Mouse (Mus musculus): ENCODE data around the gene Was. TPM values are rescaled to one million over a fixed set of nuclear protein-coding genes. Genes with fewer than 3 reads are reported as not detected.
A peak's percentile ranks its signal among the peaks of the same experiment; 100 is the strongest.
"Not testable (repeated sequence)": the region's sequence is repeated elsewhere in the genome, so short reads cannot be mapped to it uniquely, and the experiment has no call there.

Gene Was
- polyA plus RNA-seq, 1 experiment = 2.8 TPM

GRCm38 (mm10) chrX:8085611-8086010 is 4.7 kb downstream of the Was start:
- H3K4me3 ChIP-seq (replicated peaks) = no peak overlapping the region
- H3K4me1 ChIP-seq (ENCODE audit: control insufficient read depth) = peaks cover 11% of the 10 kb centered on the region
- no peaks in the 10 kb centered on the region; the same call in 1 of the 2 replicates for H3K36me3 ChIP-seq (ENCODE audit: control insufficient read depth)
- TF ChIP-seq GATA1 (IDR thresholded peaks at IDR 0.05; ENCODE audit: low read length) = peak; percentile 80
- TF ChIP-seq TAL1 (IDR thresholded peaks at IDR 0.05; ENCODE audit: low read length) = no peak
- peaks cover 2% of the 10 kb centered on the region; the same call in 1 of the 2 replicates for H3K9me3 ChIP-seq (ENCODE audit: control insufficient read depth, low read length)
- H3K27me3 ChIP-seq (ENCODE audit: control insufficient read depth) = no peaks in the 10 kb centered on the region

GRCm38 (mm10) chrX:8084771-8085259 is 5.5 kb downstream of the Was start:
- H3K27me3 ChIP-seq (ENCODE audit: control insufficient read depth) = no peaks in the 10 kb centered on the region
- peaks cover 3% of the 10 kb centered on the region for H3K4me1 ChIP-seq (ENCODE audit: control insufficient read depth)
- H3K36me3 ChIP-seq (ENCODE audit: control insufficient read depth) = no peaks in the 10 kb centered on the region; the same call in 1 of the 2 replicates
- TF ChIP-seq GATA1 (IDR thresholded peaks at IDR 0.05; ENCODE audit: low read length) = no peak
- TF ChIP-seq TAL1 (IDR thresholded peaks at IDR 0.05; ENCODE audit: low read length) = no peak
- no peak overlapping the region for H3K4me3 ChIP-seq (replicated peaks)
- H3K9me3 ChIP-seq (ENCODE audit: control insufficient read depth, low read length) = peaks cover 1% of the 10 kb centered on the region; the same call in 1 of the 2 replicates

GRCm38 (mm10) chrX:8075104-8075503 is 15.2 kb downstream of the Was start:
- TF ChIP-seq TAL1 (IDR thresholded peaks at IDR 0.05; ENCODE audit: low read length) = no peak
- H3K4me1 ChIP-seq (ENCODE audit: control insufficient read depth) = peaks cover 30% of the 10 kb centered on the region

GRCm38 (mm10) chrX:8074430-8075014 is 15.8 kb downstream of the Was start, which contains the start of gene Suv39h1:
Suv39h1 (minus strand) TSS chrX:8074760.
- Histone ChIP-seq H3K4me1 (ENCODE audit: control insufficient read depth) (peaks cover 30% of the 10 kb centered on the region), H3K36me3 (ENCODE audit: control insufficient read depth) (peaks cover 32% of the 10 kb centered on the region), H3K4me3 (replicated peaks) (peak within 1 kb of the TSS; percentile 91), H3K9me3 (ENCODE audit: control insufficient read depth, low read length) (0 out of 2 replicates have a peak, but pooled peaks cover 2% of the 10 kb centered on the region), H3K27me3 (ENCODE audit: control insufficient read depth) (no peaks in the 10 kb centered on the region)
- TF ChIP-seq GATA1 (IDR thresholded peaks at IDR 0.05; ENCODE audit: low read length) (no peak), TAL1 (IDR thresholded peaks at IDR 0.05; ENCODE audit: low read length) (no peak)

More at GRCm38 (mm10) chrX:8075104-8075503, 15.2 kb downstream of the Was start:
- Histone ChIP-seq H3K27me3 (ENCODE audit: control insufficient read depth) (no peaks in the 10 kb centered on the region), H3K9me3 (ENCODE audit: control insufficient read depth, low read length) (0 out of 2 replicates have a peak, but pooled peaks cover 2% of the 10 kb centered on the region), H3K36me3 (ENCODE audit: control insufficient read depth) (peaks cover 27% of the 10 kb centered on the region), H3K4me3 (replicated peaks) (peak overlapping the region; percentile 91)

- H3K9me3 ChIP-seq (ENCODE audit: control insufficient read depth, low read length) = 0 out of 2 replicates have a peak, but pooled peaks cover 2% of the 10 kb centered on the region
- H3K4me3 ChIP-seq (replicated peaks) = peak overlapping the region; percentile 91
- TF ChIP-seq TAL1 (IDR thresholded peaks at IDR 0.05; ENCODE audit: low read length) (no peak), GATA1 (IDR thresholded peaks at IDR 0.05; ENCODE audit: low read length) (no peak)
- H3K36me3 ChIP-seq (ENCODE audit: control insufficient read depth) = peaks cover 38% of the 10 kb centered on the region
- H3K27me3 ChIP-seq (ENCODE audit: control insufficient read depth) = no peaks in the 10 kb centered on the region
- peaks cover 30% of the 10 kb centered on the region for H3K4me1 ChIP-seq (ENCODE audit: control insufficient read depth)
Observed at GRCm38 (mm10) chrX:8073881-8074429, 16.3 kb downstream of the Was start.

GRCm38 (mm10) chrX:8069166-8069565 is 21.1 kb downstream of the Was start:
- peaks cover 14% of the 10 kb centered on the region for H3K4me1 ChIP-seq (ENCODE audit: control insufficient read depth)
- H3K4me3 ChIP-seq (replicated peaks) = no peak overlapping the region
- H3K27me3 ChIP-seq (ENCODE audit: control insufficient read depth) = no peaks in the 10 kb centered on the region
- H3K9me3 ChIP-seq (ENCODE audit: control insufficient read depth, low read length) = no peaks in the 10 kb centered on the region
- peaks cover 85% of the 10 kb centered on the region for H3K36me3 ChIP-seq (ENCODE audit: control insufficient read depth)
- TF ChIP-seq GATA1 (IDR thresholded peaks at IDR 0.05; ENCODE audit: low read length) = no peak

GRCm38 (mm10) chrX:8051044-8051781 is 39.1 kb downstream of the Was start:
- not testable (repeated sequence) for H3K4me3 ChIP-seq (replicated peaks); H3K36me3 ChIP-seq (ENCODE audit: control insufficient read depth); H3K4me1 ChIP-seq (ENCODE audit: control insufficient read depth); H3K9me3 ChIP-seq (ENCODE audit: control insufficient read depth, low read length); H3K27me3 ChIP-seq (ENCODE audit: control insufficient read depth)

- H3K9me3 ChIP-seq (ENCODE audit: control insufficient read depth, low read length) = no peaks in the 10 kb centered on the region
- no peaks in the 10 kb centered on the region; the same call in 1 of the 2 replicates for H3K27me3 ChIP-seq (ENCODE audit: control insufficient read depth)
- no peaks in the 10 kb centered on the region for H3K36me3 ChIP-seq (ENCODE audit: control insufficient read depth)
- H3K4me3 ChIP-seq (replicated peaks) = no peak overlapping the region
- TF ChIP-seq GATA1 (IDR thresholded peaks at IDR 0.05; ENCODE audit: low read length) (no peak), TAL1 (IDR thresholded peaks at IDR 0.05; ENCODE audit: low read length) (no peak)
- H3K4me1 ChIP-seq (ENCODE audit: control insufficient read depth) = no peaks in the 10 kb centered on the region
Observed at GRCm38 (mm10) chrX:8033009-8033408, 57.3 kb downstream of the Was start.

Other genes with a start within 250 kb of the Was start
- gene Otud5, start 249.1 kb downstream of the Was start, polyA plus RNA-seq (2012) = 36.0 and 44.0 TPM in 2 replicates
- gene Pim2, start 212.2 kb downstream of the Was start, polyA plus RNA-seq (2012) = 0.60 and 0.94 TPM in 2 replicates
- gene Slc35a2, start 206.5 kb downstream of the Was start, polyA plus RNA-seq (2012) = 4.4 and 4.8 TPM in 2 replicates
- gene Pqbp1, start 191.2 kb downstream of the Was start, polyA plus RNA-seq (2012) = 14.0 and 16.6 TPM in 2 replicates
- 22.8 and 32.9 TPM in 2 replicates for gene Timm17b, start 191.1 kb downstream of the Was start, polyA plus RNA-seq (2012)
- not detected in 2 replicates for gene Gm10491, start 182.7 kb downstream of the Was start, polyA plus RNA-seq (2012)
- not detected in 2 replicates for gene Gm10490, start 181.0 kb downstream of the Was start, polyA plus RNA-seq (2012)
- gene Pcsk1n, start 170.7 kb downstream of the Was start, polyA plus RNA-seq (2012) = 0.02 TPM in 1 of 2 replicates, not detected in the other
- gene Eras, start 161.9 kb downstream of the Was start, polyA plus RNA-seq (2012) = 0.06 TPM in 1 of 2 replicates, not detected in the other
- 0.57 and 0.97 TPM in 2 replicates for gene Hdac6, start 142.6 kb downstream of the Was start, polyA plus RNA-seq (2012)
- 36.7 and 43.1 TPM in 2 replicates for gene Gata1, start 112.4 kb downstream of the Was start, polyA plus RNA-seq (2012)
- not detected in 2 replicates for gene Glod5, start 72.0 kb downstream of the Was start, polyA plus RNA-seq (2012)
- gene Suv39h1, start 15.7 kb downstream of the Was start, polyA plus RNA-seq (2012) = 1.1 and 1.5 TPM in 2 replicates
- gene Wdr13, start 42.4 kb upstream of the Was start, polyA plus RNA-seq (2012) = 0.95 and 1.1 TPM in 2 replicates
- 9.4 and 12.0 TPM in 2 replicates for gene Rbm3, start 55.4 kb upstream of the Was start, polyA plus RNA-seq (2012)
- gene Tbc1d25, start 85.7 kb upstream of the Was start, polyA plus RNA-seq (2012) = 0.32 and 0.50 TPM in 2 replicates
- 0.47 and 0.57 TPM in 2 replicates for gene Ebp, start 103.0 kb upstream of the Was start, polyA plus RNA-seq (2012)
- 0.05 and 0.06 TPM in 2 replicates for gene Porcn, start 116.0 kb upstream of the Was start, polyA plus RNA-seq (2012)
- gene Ftsj1, start 161.9 kb upstream of the Was start, polyA plus RNA-seq (2012) = 4.6 and 6.7 TPM in 2 replicates
- 21.1 and 28.4 TPM in 2 replicates for gene Slc38a5, start 180.6 kb upstream of the Was start, polyA plus RNA-seq (2012)
- not detected in 2 replicates for gene Ssxb10, start 236.9 kb upstream of the Was start, polyA plus RNA-seq (2012)